Mouse (Mus musculus) forelimb bud, embryonic 11.5 days (tissue): ENCODE measurements around the gene Bhlhe40.

Source experiments
- DNase-seq: peaks from one replicate; pipeline ENCODE4 v3.0.0-alpha.2; 2012; ENCODE audit warnings: low read depth, low spot score

The Bhlhe40 gene

GRCm38 (mm10) chr6:108688344-108688743, 27.9 kb downstream of the Bhlhe40 start:
- no peak for DNase-seq

GRCm38 (mm10) chr6:108692986-108693385, 32.6 kb downstream of the Bhlhe40 start:
- no peak for DNase-seq

GRCm38 (mm10) chr6:108694965-108695724, 34.7 kb downstream of the Bhlhe40 start:
- DNase-seq, result no peak

GRCm38 (mm10) chr6:108695844-108696821, 35.7 kb downstream of the Bhlhe40 start:
- DNase-seq, result no peak

- no peak for DNase-seq
Measured at GRCm38 (mm10) chr6:108696822-108697202, 36.4 kb downstream of the Bhlhe40 start.

GRCm38 (mm10) chr6:108697345-108697744, 36.9 kb downstream of the Bhlhe40 start:
- no peak for DNase-seq

- DNase-seq, result no peak
Measured at GRCm38 (mm10) chr6:108698343-108698870, 38.0 kb downstream of the Bhlhe40 start.

GRCm38 (mm10) chr6:108699679-108700078, 39.2 kb downstream of the Bhlhe40 start:
- DNase-seq, result no peak

- no peak for DNase-seq
Measured at GRCm38 (mm10) chr6:108700638-108701343, 40.4 kb downstream of the Bhlhe40 start.

GRCm38 (mm10) chr6:108702648-108703047, 42.2 kb downstream of the Bhlhe40 start:
- no peak for DNase-seq

- DNase-seq, result no peak
Measured at GRCm38 (mm10) chr6:108703085-108703484, 42.7 kb downstream of the Bhlhe40 start.

- DNase-seq, result no peak
Measured at GRCm38 (mm10) chr6:108704316-108705080, 44.1 kb downstream of the Bhlhe40 start.

GRCm38 (mm10) chr6:108705957-108706356, 45.5 kb downstream of the Bhlhe40 start:
- DNase-seq, result no peak

- DNase-seq, result no peak
Measured at GRCm38 (mm10) chr6:108706994-108707645, 46.7 kb downstream of the Bhlhe40 start.

- no peak for DNase-seq
Measured at GRCm38 (mm10) chr6:108709131-108709470, 48.7 kb downstream of the Bhlhe40 start.

- peak; percentile 79 for DNase-seq
Measured at GRCm38 (mm10) chr6:108709471-108710231, 49.2 kb downstream of the Bhlhe40 start.

GRCm38 (mm10) chr6:108710667-108711066, 50.2 kb downstream of the Bhlhe40 start:
- DNase-seq, result no peak

- DNase-seq, result no peak
Measured at GRCm38 (mm10) chr6:108711192-108711964, 50.9 kb downstream of the Bhlhe40 start.

- DNase-seq, result no peak
Measured at GRCm38 (mm10) chr6:108712148-108712547, 51.7 kb downstream of the Bhlhe40 start.
